Mouse (Mus musculus) hindbrain, embryonic 16.5 days (tissue): Measurements from ENCODE around the gene Cfap221. TPM values are rescaled to one million over a fixed set of nuclear protein-coding genes. Genes with fewer than 3 reads are reported as not detected.

Experiments
- ATAC-seq: fragments of 200-750 bp; cut with Nextera tagmentation; 2 replicates; pipeline ENCODE4 v1.8.0; 2017; ENCODE audit warnings: moderate TSS enrichment, moderate library complexity
- H3K27ac ChIP-seq: fragments of 300-500 bp; sonication (generic); 2 replicates; pipeline ENCODE4 v1.5.1; 2014; ENCODE audit warnings: low read depth, mild to moderate bottlenecking, control low read depth, low read length, moderate library complexity
- H3K27me3 ChIP-seq: fragments of 300-500 bp; sonication (generic); replicated peaks from 2 replicates; pipeline ENCODE4 v1.6.1; 2014; ENCODE audit warnings: low read length; ENCODE audit not compliant: control insufficient read depth, insufficient read depth
- H3K36me3 ChIP-seq: fragments of 300-500 bp; sonication (generic); 2 replicates; pipeline ENCODE4 v1.6.1; 2014; ENCODE audit warnings: mild to moderate bottlenecking, low read length, moderate library complexity, mixed read lengths; ENCODE audit not compliant: control insufficient read depth, insufficient read depth
- H3K4me1 ChIP-seq: fragments of 300-500 bp; sonication (generic); 2 replicates; pipeline ENCODE4 v1.6.1; 2014; ENCODE audit warnings: low read depth, low read length; ENCODE audit not compliant: control insufficient read depth, insufficient read depth
- H3K4me2 ChIP-seq: fragments of 300-500 bp; sonication (generic); 2 replicates; pipeline ENCODE4 v1.6.1; 2014; ENCODE audit warnings: mild to moderate bottlenecking, low read length, control low read depth, moderate library complexity
- H3K4me3 ChIP-seq: fragments of 300-500 bp; sonication (generic); 2 replicates; pipeline ENCODE4 v1.5.1; 2014; ENCODE audit warnings: mild to moderate bottlenecking, low read length, control low read depth, moderate library complexity
- H3K9ac ChIP-seq: fragments of 300-500 bp; sonication (generic); 2 replicates; pipeline ENCODE4 v1.6.1; 2014; ENCODE audit warnings: low read depth, mild to moderate bottlenecking, control low read depth, low read length, moderate library complexity
- H3K9me3 ChIP-seq: fragments of 300-500 bp; sonication (generic); 2 replicates; pipeline ENCODE4 v1.6.1; 2014; ENCODE audit warnings: mild to moderate bottlenecking, low read length, moderate library complexity; ENCODE audit not compliant: control insufficient read depth
- WGBS: fragments of 180-500 bp; shearing (Covaris S2); extraction: QIAGEN DNeasy Blood & Tissue Kit; methylation state at CpG from one replicate; pipeline ENCODE4 v1.1.7; 2014; 5-methylcytosine and 5-hydroxymethylcytosine counted together
- polyA plus RNA-seq: library from polyadenylated mRNA; unstranded; fragments of >200 nt; fragmentation: Nextera tagmentation; extraction: Ambion mirVana; gene quantifications from 2 replicates; pipeline ENCODE4 v1.2.1, GENCODE M21; 2015

The Cfap221 gene
- polyA plus RNA-seq, 1 experiment from 2014 or later: 0.34 TPM

- H3K36me3 ChIP-seq: no peaks in the 10 kb centered on the region
- no peak overlapping the region for H3K4me3 ChIP-seq
- 27% methylated on average over 6 of the region's 6 CpGs for WGBS
- no peak overlapping the region for H3K27ac ChIP-seq
- H3K27me3 ChIP-seq: no peaks in the 10 kb centered on the region
- no peaks in the 10 kb centered on the region for H3K9me3 ChIP-seq
- H3K9ac ChIP-seq: no peak overlapping the region
- peaks cover 3% of the 10 kb centered on the region; the same call in 1 of the 2 replicates for H3K4me1 ChIP-seq
- no peak overlapping the region for H3K4me2 ChIP-seq
- peak; percentile 11; the same call in 1 of the 2 replicates for ATAC-seq
These were observed 102.1 kb downstream of the Cfap221 start for GRCm38 (mm10) chr1:119894936-119895335.

GRCm38 (mm10) chr1:119893600-119893999 is 103.4 kb downstream of the Cfap221 start:
- no peaks in the 10 kb centered on the region for H3K9me3 ChIP-seq
- H3K36me3 ChIP-seq: no peaks in the 10 kb centered on the region
- no peak overlapping the region for H3K27ac ChIP-seq
- no peaks in the 10 kb centered on the region for H3K27me3 ChIP-seq
- no peaks in the 10 kb centered on the region; the same call in 1 of the 2 replicates for H3K4me1 ChIP-seq
- H3K4me2 ChIP-seq: no peak overlapping the region
- H3K4me3 ChIP-seq: no peak overlapping the region
- ATAC-seq: no peak
- no peak overlapping the region for H3K9ac ChIP-seq
- 90% methylated on average over 3 of the region's 3 CpGs for WGBS

- Histone ChIP-seq H3K4me3 (no peak overlapping the region), H3K27me3 (no peaks in the 10 kb centered on the region), H3K9ac (no peak overlapping the region), H3K36me3 (no peaks in the 10 kb centered on the region), H3K27ac (no peak overlapping the region), H3K9me3 (no peaks in the 10 kb centered on the region), H3K4me2 (no peak overlapping the region), H3K4me1 (no peaks in the 10 kb centered on the region; the same call in 1 of the 2 replicates)
- WGBS: 72% methylated on average over 6 of the region's 6 CpGs
- no peak for ATAC-seq
These were observed 104.1 kb downstream of the Cfap221 start for GRCm38 (mm10) chr1:119892933-119893332.

- no peak overlapping the region for H3K27ac ChIP-seq
- H3K9me3 ChIP-seq: no peaks in the 10 kb centered on the region
- WGBS: 62% methylated on average over 4 of the region's 4 CpGs
- H3K9ac ChIP-seq: no peak overlapping the region
- H3K4me2 ChIP-seq: no peak overlapping the region
- H3K36me3 ChIP-seq: no peaks in the 10 kb centered on the region
- no peaks in the 10 kb centered on the region for H3K27me3 ChIP-seq
- H3K4me1 ChIP-seq: no peaks in the 10 kb centered on the region; the same call in 1 of the 2 replicates
- H3K4me3 ChIP-seq: no peak overlapping the region
- ATAC-seq: no peak
These were observed 105.2 kb downstream of the Cfap221 start for GRCm38 (mm10) chr1:119891865-119892264.

- H3K9me3 ChIP-seq: no peaks in the 10 kb centered on the region
- WGBS: 91% methylated on average over 9 of the region's 9 CpGs
These were observed 105.9 kb downstream of the Cfap221 start for GRCm38 (mm10) chr1:119891149-119891548.

GRCm38 (mm10) chr1:119889347-119889746 is 107.7 kb downstream of the Cfap221 start:
- WGBS: 84% methylated on average over 16 of the region's 16 CpGs
- Histone ChIP-seq H3K9me3 (no peaks in the 10 kb centered on the region), H3K4me2 (no peak overlapping the region), H3K4me1 (no peaks in the 10 kb centered on the region), H3K27ac (no peak overlapping the region), H3K4me3 (no peak overlapping the region), H3K9ac (no peak overlapping the region), H3K36me3 (no peaks in the 10 kb centered on the region), H3K27me3 (no peaks in the 10 kb centered on the region)
- no peak for ATAC-seq

More at GRCm38 (mm10) chr1:119891149-119891548, 105.9 kb downstream of the Cfap221 start:
- no peaks in the 10 kb centered on the region for H3K36me3 ChIP-seq
- H3K4me2 ChIP-seq: no peak overlapping the region
- no peak for ATAC-seq
- no peaks in the 10 kb centered on the region for H3K27me3 ChIP-seq
- H3K4me1 ChIP-seq: no peaks in the 10 kb centered on the region; the same call in 1 of the 2 replicates
- no peak overlapping the region for H3K27ac ChIP-seq
- H3K4me3 ChIP-seq: no peak overlapping the region
- H3K9ac ChIP-seq: no peak overlapping the region

GRCm38 (mm10) chr1:119886320-119886719 is 110.7 kb downstream of the Cfap221 start:
- Histone ChIP-seq H3K4me2 (no peak overlapping the region), H3K27ac (no peak overlapping the region), H3K9me3 (no peaks in the 10 kb centered on the region), H3K4me1 (no peaks in the 10 kb centered on the region), H3K9ac (no peak overlapping the region), H3K36me3 (no peaks in the 10 kb centered on the region), H3K4me3 (no peak overlapping the region), H3K27me3 (no peaks in the 10 kb centered on the region)
- 64% methylated on average over 7 of the region's 7 CpGs for WGBS
- no peak for ATAC-seq

- no peak overlapping the region for H3K27ac ChIP-seq
- no peak for ATAC-seq
- H3K4me1 ChIP-seq: peaks cover 3% of the 10 kb centered on the region; the same call in 1 of the 2 replicates
- no peaks in the 10 kb centered on the region for H3K27me3 ChIP-seq
- H3K9ac ChIP-seq: no peak overlapping the region
- no peaks in the 10 kb centered on the region for H3K36me3 ChIP-seq
- no peak overlapping the region for H3K4me3 ChIP-seq
- H3K4me2 ChIP-seq: no peak overlapping the region
- 75% methylated on average over 3 of the region's 3 CpGs for WGBS
- H3K9me3 ChIP-seq: no peaks in the 10 kb centered on the region
These were observed 112.8 kb downstream of the Cfap221 start for GRCm38 (mm10) chr1:119884272-119884671.

GRCm38 (mm10) chr1:119878909-119879308 is 118.1 kb downstream of the Cfap221 start:
- peak; percentile 91 for ATAC-seq
- WGBS: 49% methylated on average over 7 of the region's 7 CpGs
- no peaks in the 10 kb centered on the region for H3K36me3 ChIP-seq
- H3K9me3 ChIP-seq: no peaks in the 10 kb centered on the region
- no peak overlapping the region for H3K4me2 ChIP-seq
- no peak overlapping the region for H3K9ac ChIP-seq
- no peak overlapping the region for H3K4me3 ChIP-seq
- peaks cover 8% of the 10 kb centered on the region for H3K4me1 ChIP-seq
- H3K27ac ChIP-seq: peak overlapping the region; percentile 61; the same call in 1 of the 2 replicates
- H3K27me3 ChIP-seq: no peaks in the 10 kb centered on the region

GRCm38 (mm10) chr1:119877469-119877868 is 119.6 kb downstream of the Cfap221 start:
- Histone ChIP-seq H3K4me3 (no peak overlapping the region), H3K9ac (no peak overlapping the region), H3K9me3 (no peaks in the 10 kb centered on the region), H3K4me2 (no peak overlapping the region), H3K36me3 (no peaks in the 10 kb centered on the region), H3K27ac (no peak overlapping the region), H3K4me1 (peaks cover 8% of the 10 kb centered on the region), H3K27me3 (no peaks in the 10 kb centered on the region)
- WGBS: 94% methylated on average over 4 of the region's 4 CpGs
- ATAC-seq: no peak
